Mouse (Mus musculus) monocyte, adult 5-6 weeks (primary cell): Measurements from ENCODE around the gene Zfp112. TPM values are rescaled to one million over a fixed set of nuclear protein-coding genes. Genes with fewer than 3 reads are reported as not detected.
A peak's percentile ranks its signal among the peaks of the same experiment; 100 is the strongest.
"Not testable (repeated sequence)": the region's sequence is repeated elsewhere in the genome, so short reads cannot be mapped to it uniquely, and the experiment has no call there.

Source experiments
- ATAC-seq: fragments of 153-309, 156-312 bp; replicated peaks from 2 replicates; pipeline ENCODE4 v1.8.0; 2017; ENCODE audit warnings: mild to moderate bottlenecking; ENCODE audit not compliant: low TSS enrichment, insufficient number of reproducible peaks, severe bottlenecking, poor library complexity, low FRiP score
- total RNA-seq: library from RNA; stranded (forward); fragments of 200-1000, 200-491, 200-594 nt; gene quantifications from 3 replicates; pipeline ENCODE4 v1.2.3, GENCODE M21; 2017

The Zfp112 gene
- 3.6 to 4.1 TPM (median 3.6 TPM) in 3 replicates for total RNA-seq

DNA sequence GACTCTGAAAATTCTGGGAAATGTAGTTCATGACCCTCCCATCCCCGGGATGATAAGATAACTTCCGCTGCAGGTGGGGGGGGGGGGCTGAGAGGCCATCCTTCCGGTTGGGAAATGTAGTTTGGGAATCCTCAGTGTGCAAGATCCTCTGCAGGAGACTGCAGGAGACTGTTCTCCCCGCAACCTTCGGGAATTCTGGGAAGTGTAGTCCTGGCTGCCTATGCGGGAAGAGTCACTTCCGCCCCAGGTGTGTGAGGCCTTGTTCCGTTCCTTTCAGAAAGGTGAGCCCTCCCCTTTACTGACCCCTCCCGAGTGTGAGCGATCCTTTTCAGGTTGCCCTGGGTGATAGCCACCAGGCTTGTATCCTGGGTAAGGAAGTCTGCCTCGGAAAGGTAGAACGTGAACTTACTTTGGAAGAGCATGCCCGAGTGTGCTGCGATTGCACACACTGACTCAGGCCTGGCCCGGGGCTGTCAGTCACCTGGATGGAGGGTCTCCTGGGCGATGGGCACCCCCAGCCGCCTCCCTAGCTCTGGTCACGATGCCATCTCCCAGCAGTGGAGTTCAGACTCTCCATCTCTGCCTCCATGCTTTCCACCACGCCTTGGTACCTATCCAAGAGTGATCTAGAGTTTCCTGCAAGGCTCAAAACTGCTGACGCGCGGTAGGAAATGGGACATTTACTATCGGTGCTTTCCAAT lies at the start of gene Zfp112:
TSS of gene Zfp112 (plus strand) at position 159 of the 701 bp plus-strand sequence.
- no peak for ATAC-seq

DNA sequence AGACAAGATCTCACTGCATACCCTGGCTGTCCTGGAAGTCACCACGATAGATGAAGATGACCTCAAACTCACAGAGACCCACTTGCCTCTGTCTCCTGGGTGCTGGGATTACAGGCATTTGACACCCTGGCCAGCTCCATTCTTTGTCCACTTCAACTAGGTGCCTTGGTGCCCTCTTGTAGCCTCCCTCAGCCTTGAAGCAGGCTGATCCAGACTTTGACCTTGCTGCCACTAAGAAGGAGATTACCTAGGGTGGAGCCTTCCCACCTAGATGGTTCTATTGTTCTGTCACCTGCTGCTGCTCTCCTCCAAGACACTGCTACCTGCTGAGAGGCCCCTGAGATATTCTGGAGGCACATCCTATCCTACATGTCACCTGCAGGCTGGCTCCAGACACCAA lies 37.7 kb upstream of the Zfp112 start:
- ATAC-seq: not testable (repeated sequence)

- peak; percentile 91 for ATAC-seq
Observed at GRCm38 (mm10) chr7:24081634-24082431, 30.3 kb upstream of the Zfp112 start, which contains the start of gene Zfp180. TSS of gene Zfp180 (plus strand) at chr7:24081924.

GRCm38 (mm10) chr7:24082457-24083235 lies 29.5 kb upstream of the Zfp112 start:
- ATAC-seq: no peak

GRCm38 (mm10) chr7:24086871-24087270 lies 25.2 kb upstream of the Zfp112 start:
- no peak for ATAC-seq

DNA sequence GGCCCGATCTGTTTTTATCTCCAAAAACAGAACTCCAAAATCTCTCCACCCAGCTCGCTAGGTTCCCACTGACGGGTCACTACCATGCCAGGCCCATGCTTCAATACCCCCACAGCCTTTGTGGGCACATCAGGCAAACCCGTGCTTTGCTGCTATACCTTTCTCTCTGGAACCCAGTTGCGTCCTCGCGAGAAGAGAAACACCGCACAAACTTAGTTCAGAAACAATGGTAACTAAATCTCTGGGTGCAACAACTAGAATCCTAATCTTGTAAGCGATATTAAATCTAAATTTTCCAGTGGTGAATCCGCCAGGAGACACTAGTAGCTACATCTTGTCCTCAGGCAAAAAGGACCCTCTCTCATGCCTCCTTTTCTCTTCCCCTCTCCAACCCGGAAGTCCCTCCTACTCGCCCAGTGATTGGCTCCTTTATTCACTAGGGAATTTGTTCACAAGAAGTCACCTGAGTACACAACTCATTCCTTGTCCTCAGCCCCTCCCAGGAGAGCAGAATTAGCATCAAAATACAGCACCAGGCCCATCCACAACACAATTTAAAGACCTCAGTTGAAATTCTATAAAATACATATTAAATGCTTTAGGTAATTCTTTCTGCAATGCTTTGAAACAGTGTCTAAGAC lies 24.5 kb upstream of the Zfp112 start:
- ATAC-seq: no peak

- ATAC-seq: no peak
Observed at GRCm38 (mm10) chr7:24104403-24104802, 7.7 kb upstream of the Zfp112 start.

DNA sequence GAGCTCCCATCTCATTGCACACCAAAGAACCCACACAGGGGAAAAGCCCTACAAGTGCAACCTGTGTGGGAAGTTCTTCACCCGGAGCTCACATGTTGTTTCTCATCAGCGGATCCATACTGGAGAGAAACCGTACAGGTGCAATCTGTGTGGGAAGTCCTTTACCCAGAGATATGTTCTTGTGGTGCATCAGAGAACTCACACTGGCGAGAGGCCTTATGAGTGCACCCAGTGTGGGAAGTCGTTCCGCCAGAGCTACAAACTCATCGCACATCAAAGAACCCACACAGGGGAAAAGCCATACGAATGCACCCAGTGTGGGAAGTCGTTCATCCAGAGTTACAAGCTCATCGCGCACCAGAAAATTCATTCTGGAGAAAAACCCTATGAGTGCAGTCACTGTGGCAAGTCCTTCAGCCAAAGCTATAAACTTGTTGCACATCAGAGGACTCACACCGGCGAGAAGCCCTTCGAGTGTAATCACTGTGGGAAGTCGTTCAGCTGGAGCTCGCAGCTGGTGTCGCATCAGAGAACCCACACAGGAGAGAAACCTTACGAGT lies 6.9 kb upstream of the Zfp112 start:
- no peak for ATAC-seq

GRCm38 (mm10) chr7:24110839-24111238 lies 1.3 kb upstream of the Zfp112 start:
- no peak for ATAC-seq

DNA sequence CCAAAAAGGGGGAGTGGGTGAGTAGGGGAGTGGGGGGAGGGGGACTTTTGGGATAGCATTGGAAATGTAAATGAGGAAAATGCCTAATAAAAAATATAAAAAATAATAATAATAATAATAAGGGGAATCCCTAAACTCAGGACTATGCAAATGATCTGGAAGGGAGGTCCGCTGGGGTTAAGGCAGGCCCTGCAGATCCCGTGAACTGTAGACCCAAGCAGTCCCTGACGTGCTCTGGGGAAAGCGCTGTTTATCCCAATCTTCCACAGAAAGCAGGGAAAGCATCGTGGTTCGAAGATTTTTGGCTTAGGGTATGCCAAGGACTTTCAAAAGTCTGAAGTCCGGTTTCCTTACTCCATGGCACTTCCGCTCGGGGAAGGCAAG lies 350 bp upstream of the Zfp112 start:
- ATAC-seq: no peak

- ATAC-seq: no peak
Observed at GRCm38 (mm10) chr7:24113001-24113400, 887 bp downstream of the Zfp112 start.

DNA sequence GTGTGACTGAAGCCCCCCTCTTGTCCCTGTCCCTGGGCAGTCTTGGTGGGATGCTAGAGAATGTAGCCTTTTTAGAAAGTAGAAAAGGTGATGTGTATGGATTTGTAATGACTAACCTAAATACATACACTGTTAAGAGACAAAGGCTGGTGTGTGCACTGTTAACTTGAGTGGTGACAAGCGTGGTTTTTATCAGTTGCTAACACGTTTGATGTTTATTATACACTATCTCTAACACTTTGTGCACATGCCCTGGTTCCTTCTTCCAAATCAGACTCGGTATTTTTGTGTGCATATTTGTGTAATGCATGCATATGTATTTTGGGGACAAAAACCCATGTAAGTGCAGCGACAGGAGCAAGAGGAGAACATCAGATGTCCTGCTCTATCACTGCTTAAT lies 4.5 kb downstream of the Zfp112 start:
- ATAC-seq: no peak

DNA sequence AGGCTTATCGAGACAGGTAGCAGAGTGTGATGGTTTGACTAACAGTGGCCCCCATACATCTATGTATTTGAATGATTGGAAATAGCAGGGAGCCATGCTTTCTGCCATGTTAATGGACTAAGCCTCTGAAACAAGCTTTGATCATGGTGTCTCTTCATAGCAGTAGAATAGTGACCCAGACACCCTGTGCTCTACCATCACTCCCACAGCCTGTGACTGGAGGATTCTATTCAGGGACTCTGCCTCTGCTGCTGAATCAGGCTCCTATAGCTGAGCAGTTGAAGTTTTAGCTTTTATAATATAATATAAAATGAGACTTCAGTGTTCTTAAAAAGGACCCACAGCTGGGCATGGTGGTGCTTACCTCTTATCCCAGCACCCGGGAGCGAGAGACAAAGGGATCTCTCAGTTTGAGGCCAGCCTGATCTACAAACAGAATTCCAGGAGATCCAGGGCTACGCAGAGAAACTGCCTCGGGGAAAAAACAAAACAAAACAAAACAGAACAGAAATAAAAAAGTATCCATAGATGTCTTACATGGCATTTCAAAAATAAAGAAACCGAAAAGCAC lies 21.4 kb downstream of the Zfp112 start:
- no peak for ATAC-seq

DNA sequence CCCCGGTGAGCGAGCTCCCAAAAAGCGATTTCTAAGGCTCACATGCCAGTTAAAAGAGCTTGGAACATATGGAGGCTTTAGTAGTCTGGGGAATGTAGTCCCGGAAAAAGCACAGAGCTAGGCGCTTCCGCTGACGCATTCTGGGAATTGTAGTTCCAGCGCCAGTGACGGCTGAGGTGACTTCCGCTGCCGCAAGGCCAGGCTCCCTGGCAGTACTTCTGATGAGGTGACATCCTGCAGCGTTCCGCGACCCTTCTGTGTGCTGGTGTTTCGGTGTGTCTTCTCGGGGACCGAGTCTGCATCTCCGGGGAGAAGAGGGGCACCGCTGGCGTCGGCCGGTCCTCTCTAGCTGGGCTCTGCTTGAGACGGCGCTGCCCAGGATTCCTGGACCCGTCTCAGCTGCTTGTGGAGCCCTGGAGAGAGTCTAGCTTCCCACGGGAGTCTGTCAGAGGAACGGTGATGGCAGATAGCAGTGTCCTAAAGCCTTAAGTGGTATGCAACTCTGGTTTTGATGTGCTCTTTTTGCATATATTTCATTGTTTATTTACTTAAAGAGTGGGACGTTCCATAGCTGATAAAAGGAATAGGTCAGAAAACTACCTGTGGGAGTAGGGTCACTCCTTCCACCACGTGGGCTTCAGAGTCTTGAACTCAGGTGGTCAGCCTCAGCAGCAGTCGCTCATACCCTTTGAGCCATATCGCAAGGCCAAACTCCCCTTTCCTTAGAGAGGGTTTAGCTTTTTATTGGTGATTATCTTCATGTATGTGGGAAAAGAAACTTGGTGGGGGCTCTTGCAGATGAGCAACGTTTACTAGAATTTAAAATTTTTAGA lies 22.1 kb downstream of the Zfp112 start, which contains the start of gene Zfp235:
TSS of gene Zfp235 (plus strand) at position 174 of the 833 bp plus-strand sequence.
- ATAC-seq: peak; percentile 98

DNA sequence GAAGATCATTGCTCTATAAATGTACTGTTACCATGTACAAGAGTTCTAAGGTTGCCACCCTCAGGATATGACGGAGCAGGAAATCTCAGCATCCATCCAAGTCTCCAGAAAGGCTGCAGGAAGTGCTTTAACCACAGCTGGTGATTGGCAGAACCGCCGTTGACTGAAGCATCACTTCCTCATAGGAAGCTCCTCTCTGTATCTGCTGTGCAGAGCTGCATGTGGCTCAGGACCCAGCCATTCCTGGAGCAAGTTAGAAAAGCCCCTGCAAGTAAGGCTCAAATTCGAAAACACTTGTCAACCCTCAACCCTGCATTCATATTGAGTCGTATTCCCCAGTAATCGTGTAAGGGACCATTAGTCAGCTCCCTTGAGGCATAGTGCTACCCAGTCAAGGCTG lies 30.5 kb downstream of the Zfp112 start:
- ATAC-seq: no peak

DNA sequence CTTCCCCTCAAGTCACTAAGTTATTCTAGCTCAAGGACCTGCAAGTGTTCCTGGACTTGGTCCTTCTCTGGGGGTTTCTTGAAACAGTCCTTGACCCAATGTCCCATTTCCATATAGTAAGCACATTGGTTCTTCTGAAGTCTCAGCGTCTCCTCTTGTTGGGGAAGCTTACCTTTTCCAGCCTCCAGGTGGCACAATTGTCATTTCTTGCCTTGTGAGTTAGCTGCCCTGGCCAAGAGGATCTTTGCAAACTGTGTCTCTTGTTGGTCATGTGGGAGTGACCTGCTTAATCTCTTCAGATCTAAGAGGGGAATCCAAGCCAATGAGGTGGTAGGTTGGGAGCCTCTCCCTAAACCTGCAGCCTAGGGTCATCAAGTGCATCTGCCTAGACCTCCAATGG lies 41.2 kb downstream of the Zfp112 start:
- no peak for ATAC-seq

DNA sequence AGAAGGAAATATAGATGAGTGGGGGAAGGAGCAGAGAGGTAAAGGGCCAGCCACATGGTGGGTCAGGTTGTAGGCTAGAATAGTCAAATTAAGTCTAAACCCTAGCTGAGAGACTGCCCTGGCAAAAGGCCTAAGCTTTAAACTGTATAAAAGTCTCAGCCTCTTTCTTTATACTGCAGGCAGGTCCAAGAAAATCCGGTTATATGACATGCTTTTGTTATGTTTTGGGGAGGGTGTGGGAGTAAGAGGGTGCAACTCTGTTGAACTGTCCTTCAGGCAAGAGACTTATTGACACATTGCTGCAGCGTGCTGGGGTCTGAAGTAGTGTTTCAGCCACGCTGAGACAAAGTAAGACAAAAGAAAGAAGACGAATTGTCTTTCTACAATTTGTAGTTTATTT lies 60.1 kb downstream of the Zfp112 start:
- ATAC-seq: no peak
